Comparison of ENCODE assay signal across 7 mouse cellular contexts in genomic region chrX:20290715-20291114, GRCm38 (mm10). TPM values are rescaled to one million over a fixed set of nuclear protein-coding genes. Genes with fewer than 3 reads are reported as not detected.
DNase-seq lines count a peak whose midpoint lies in the region; ATAC-seq and TF ChIP-seq lines count a peak whose summit lies in the region.

No protein-coding gene starts in this region.

- no peak for ATAC-seq in lung, postnatal 0 days
- ATAC-seq in hindbrain, embryonic 12.5 days (ENCODE audit: low FRiP score): peak; percentile 19; the same call in 1 of the 2 replicates
- ATAC-seq in midbrain, embryonic 12.5 days (ENCODE audit: low FRiP score, low read depth): no peak

- no peak overlapping the region for H3K27ac ChIP-seq in lung, postnatal 0 days (ENCODE audit: low read length)
- no peak overlapping the region for H3K27ac ChIP-seq in hindbrain, embryonic 12.5 days
- no peak overlapping the region for H3K27ac ChIP-seq in midbrain, embryonic 12.5 days (replicated peaks)

- H3K4me1 ChIP-seq in lung, postnatal 0 days (ENCODE audit: insufficient read depth, low read depth, low read length): no peaks in the 10 kb centered on the region
- no peaks in the 10 kb centered on the region for H3K4me1 ChIP-seq in hindbrain, embryonic 12.5 days
- H3K4me1 ChIP-seq in midbrain, embryonic 12.5 days: no peaks in the 10 kb centered on the region

- H3K4me2 ChIP-seq in lung, postnatal 0 days (replicated peaks; ENCODE audit: low read depth, low read length): peak overlapping the region; percentile 77
- peak overlapping the region; percentile 52 for H3K4me2 ChIP-seq in hindbrain, embryonic 12.5 days (replicated peaks)
- H3K4me2 ChIP-seq in midbrain, embryonic 12.5 days (replicated peaks): peak overlapping the region; percentile 60

- H3K4me3 ChIP-seq in lung, postnatal 0 days (ENCODE audit: low read depth, low read length): peak overlapping the region; percentile 42; the same call in 1 of the 2 replicates
- H3K4me3 ChIP-seq in hindbrain, embryonic 12.5 days: peak overlapping the region; percentile 58
- H3K4me3 ChIP-seq in midbrain, embryonic 12.5 days: peak overlapping the region; percentile 61

- H3K27me3 ChIP-seq in lung, postnatal 0 days (replicated peaks; ENCODE audit: insufficient read depth, low read length): no peaks in the 10 kb centered on the region
- no peaks in the 10 kb centered on the region for H3K27me3 ChIP-seq in hindbrain, embryonic 12.5 days
- H3K27me3 ChIP-seq in midbrain, embryonic 12.5 days: no peaks in the 10 kb centered on the region

- DNase-seq in lung, postnatal 0 days (ENCODE audit: low spot score): no peak
- DNase-seq in lung, postnatal 4 days: no peak
- DNase-seq in cerebellum, postnatal 14 days: peak; percentile 5 to 28
- DNase-seq in adrenal gland, adult 2 months: no peak
- no peak for DNase-seq in layer of hippocampus, postnatal 36 days

- no peak overlapping the region for H3K9ac ChIP-seq in lung, postnatal 0 days (replicated peaks; ENCODE audit: low read depth)
- peak overlapping the region; percentile 65 for H3K9ac ChIP-seq in hindbrain, embryonic 12.5 days
- H3K9ac ChIP-seq in midbrain, embryonic 12.5 days (replicated peaks): no peak overlapping the region

- H3K9me3 ChIP-seq in lung, postnatal 0 days (ENCODE audit: low read length): no peaks in the 10 kb centered on the region
- H3K9me3 ChIP-seq in hindbrain, embryonic 12.5 days (replicated peaks): no peaks in the 10 kb centered on the region
- H3K9me3 ChIP-seq in midbrain, embryonic 12.5 days: no peaks in the 10 kb centered on the region

- H3K36me3 ChIP-seq in lung, postnatal 0 days (ENCODE audit: insufficient read depth, low read length): no peaks in the 10 kb centered on the region
- H3K36me3 ChIP-seq in hindbrain, embryonic 12.5 days: no peaks in the 10 kb centered on the region
- H3K36me3 ChIP-seq in midbrain, embryonic 12.5 days: no peaks in the 10 kb centered on the region

- 30% methylated on average over 5 of the region's 5 CpGs for WGBS in lung, postnatal 0 days
- 11% methylated on average over 5 of the region's 5 CpGs for WGBS in hindbrain, embryonic 12.5 days
- 18% methylated on average over 5 of the region's 5 CpGs for WGBS in midbrain, embryonic 12.5 days

- TF ChIP-seq CTCF in lung, postnatal 0 days (IDR thresholded peaks at IDR 0.05): no peak

- no peak for TF ChIP-seq EP300 in lung, postnatal 0 days (IDR thresholded peaks at IDR 0.05)

RNA-seq across cellular contexts. Expression of gene Slc9a7, which starts 0.9 kb away (rescaled TPM):
- polyA plus RNA-seq in lung, postnatal 0 days (2015; fragmentation: Nextera tagmentation; extraction: Ambion mirVana): 0.54 and 0.74 TPM in 2 replicates
- polyA plus RNA-seq in hindbrain, embryonic 12.5 days (2016; fragmentation: Nextera tagmentation; extraction: Ambion mirVana): 2.5 and 4.0 TPM in 2 replicates
- polyA plus RNA-seq in midbrain, embryonic 12.5 days (2016; fragmentation: Nextera tagmentation; extraction: Ambion mirVana): 2.2 and 3.1 TPM in 2 replicates
- 10 to 100 TPM; 16.6 to 35.5 TPM for total RNA-seq in adrenal gland, adult 2 months (2021)
- 5.2 and 6.8 TPM in 2 replicates for polyA plus RNA-seq in adrenal gland, adult 2 months (2012; rRNA removed)
- 10 to 100 TPM; 60.7 to 64.0 TPM for total RNA-seq in layer of hippocampus, postnatal 36 days (2021)

Comparison
In these comparisons a context has a peak if more than half of its experiments do, and no peak if none do; other contexts are left out.
1. DNase-seq: peak in cerebellum, postnatal 14 days (2 of 2); none in lung, postnatal 0 days (single experiment), lung, postnatal 4 days (0 of 2), adrenal gland, adult 2 months (single experiment) and layer of hippocampus, postnatal 36 days (0 of 2).
2. Peak in every context shown above with its lines, with median percentiles within 50 percentile points of each other: H3K4me2 ChIP-seq and H3K4me3 ChIP-seq.